Mouse (Mus musculus) right cerebral cortex, adult 18-20 months (tissue): ENCODE data around the gene Urgcp.

ENCODE experiments used
- DNase-seq: peaks from one replicate; pipeline ENCODE4 v3.0.0; 2022; ENCODE audit warnings: mixed read lengths

Gene Urgcp

GRCm38 (mm10) chr11:5707530-5708353, 54.4 kb downstream of the Urgcp start:
- peak; percentile 87 for DNase-seq

- no peak for DNase-seq
These were observed 55.2 kb downstream of the Urgcp start for GRCm38 (mm10) chr11:5706874-5707529.

GRCm38 (mm10) chr11:5705972-5706371, 56.2 kb downstream of the Urgcp start:
- no peak for DNase-seq

GRCm38 (mm10) chr11:5703341-5703740, 58.8 kb downstream of the Urgcp start:
- no peak for DNase-seq

GRCm38 (mm10) chr11:5702957-5703332, 59.2 kb downstream of the Urgcp start:
- no peak for DNase-seq

GRCm38 (mm10) chr11:5702271-5702956, 59.8 kb downstream of the Urgcp start:
- DNase-seq = no peak

- no peak for DNase-seq
These were observed 60.4 kb downstream of the Urgcp start for GRCm38 (mm10) chr11:5701821-5702220.

- DNase-seq = no peak
These were observed 60.9 kb downstream of the Urgcp start for GRCm38 (mm10) chr11:5701300-5701699.

GRCm38 (mm10) chr11:5700808-5701207, 61.4 kb downstream of the Urgcp start:
- no peak for DNase-seq

- DNase-seq = peak; percentile 34
These were observed 70.4 kb downstream of the Urgcp start for GRCm38 (mm10) chr11:5691775-5692174.

- no peak for DNase-seq
These were observed 77.9 kb downstream of the Urgcp start for GRCm38 (mm10) chr11:5684283-5684682.

- no peak for DNase-seq
These were observed 79.6 kb downstream of the Urgcp start for GRCm38 (mm10) chr11:5682541-5682940.
